Mouse (Mus musculus) CH12F3 (cell line): ENCODE data around the gene Clcf1.

Source experiments
- in situ Hi-C: fragments of 300-500 bp; cut with MboI; formaldehyde crosslinking; loops from 2 replicates; pipeline ENCODE4 v1.14.3; 2020; ENCODE audit warnings: low sequenced_read_pairs

The Clcf1 gene

GRCm38 (mm10) chr19:4216041-4216685 is 2.1 kb downstream of the Clcf1 start:
- in situ Hi-C loops, result no loop called here

GRCm38 (mm10) chr19:4217140-4217539 is 3.1 kb downstream of the Clcf1 start:
- in situ Hi-C loops, result no loop called here

GRCm38 (mm10) chr19:4217855-4218254 is 3.8 kb downstream of the Clcf1 start:
- in situ Hi-C loops, result no loop called here

- in situ Hi-C loops, result no loop called here
Measured at GRCm38 (mm10) chr19:4218293-4218692, 4.3 kb downstream of the Clcf1 start.

GRCm38 (mm10) chr19:4218784-4219183 is 4.7 kb downstream of the Clcf1 start:
- in situ Hi-C loops, result no loop called here

GRCm38 (mm10) chr19:4219943-4220342 is 5.9 kb downstream of the Clcf1 start:
- in situ Hi-C loops, result no loop called here

- in situ Hi-C loops, result no loop called here
Measured at GRCm38 (mm10) chr19:4220416-4220815, 6.4 kb downstream of the Clcf1 start.

GRCm38 (mm10) chr19:4220957-4221743 is 7.1 kb downstream of the Clcf1 start:
- in situ Hi-C loops, result no loop called here

GRCm38 (mm10) chr19:4222165-4222564 is 8.1 kb downstream of the Clcf1 start:
- in situ Hi-C loops, result no loop called here

GRCm38 (mm10) chr19:4226779-4227178 is 12.7 kb downstream of the Clcf1 start:
- in situ Hi-C loops, result no loop called here

GRCm38 (mm10) chr19:4227446-4227845 is 13.4 kb downstream of the Clcf1 start:
- in situ Hi-C loops, result no loop called here

- in situ Hi-C loops, result no loop called here
Measured at GRCm38 (mm10) chr19:4227894-4228678, 14.0 kb downstream of the Clcf1 start.

- in situ Hi-C loops, result no loop called here
Measured at GRCm38 (mm10) chr19:4228891-4229290, 14.9 kb downstream of the Clcf1 start.

GRCm38 (mm10) chr19:4229451-4230076 is 15.5 kb downstream of the Clcf1 start:
- in situ Hi-C loops, result no loop called here

- in situ Hi-C loops, result no loop called here
Measured at GRCm38 (mm10) chr19:4230415-4230814, 16.4 kb downstream of the Clcf1 start.

- in situ Hi-C loops, result no loop called here
Measured at GRCm38 (mm10) chr19:4231253-4232185, 17.5 kb downstream of the Clcf1 start, which contains the start of gene Pold4. TSS of gene Pold4 (plus strand) at chr19:4231899.

GRCm38 (mm10) chr19:4232186-4232572 is 18.1 kb downstream of the Clcf1 start:
- in situ Hi-C loops, result no loop called here

GRCm38 (mm10) chr19:4232651-4233050 is 18.6 kb downstream of the Clcf1 start:
- in situ Hi-C loops, result no loop called here

- in situ Hi-C loops, result no loop called here
Measured at GRCm38 (mm10) chr19:4234548-4234947, 20.5 kb downstream of the Clcf1 start.

- in situ Hi-C loops, result no loop called here
Measured at GRCm38 (mm10) chr19:4240247-4240668, 26.2 kb downstream of the Clcf1 start.
